Mouse (Mus musculus) MEL (cell line): ENCODE results near the gene Gsc. TPM values are rescaled to one million over a fixed set of nuclear protein-coding genes. Genes with fewer than 3 reads are reported as not detected.
A peak's percentile ranks its signal among the peaks of the same experiment; 100 is the strongest.

ENCODE experiments used
- DNase-seq: peaks from one replicate; pipeline ENCODE4 v3.0.0; 2011; ENCODE audit warnings: low read depth, low spot score
- H3K27ac ChIP-seq: 2 replicates; pipeline ENCODE4 v1.5.1; 2012; ENCODE audit warnings: low read depth, mild to moderate bottlenecking, control low read depth, low read length, moderate library complexity; ENCODE audit not compliant: control insufficient read depth
- H3K27me3 ChIP-seq, 2 experiments: fragments of 150-350 bp in 1 of 2; sonication (generic) in 1 of 2; 2 replicates each; pipeline ENCODE4 v1.6.1; 2012; ENCODE audit warnings: low read length in 2 of 2, mild to moderate bottlenecking in 2 of 2, improper control_type of control experiment in 1 of 2, moderate library complexity in 1 of 2; ENCODE audit not compliant: insufficient read depth in 2 of 2, control insufficient read depth in 1 of 2
- H3K36me3 ChIP-seq, 2 experiments: 2 replicates each; pipeline ENCODE4 v1.6.1; 2012 to 2014; ENCODE audit warnings: low read length in 2 of 2, improper control_type of control experiment in 1 of 2, inconsistent platforms in 1 of 2, mild to moderate bottlenecking in 1 of 2; ENCODE audit not compliant: insufficient read depth in 2 of 2, control insufficient read depth in 1 of 2
- H3K4me1 ChIP-seq, 2 experiments: fragments of 150-350 bp in 1 of 2; sonication (generic) in 1 of 2; 2 replicates each; pipeline ENCODE4 v1.6.1; 2012; ENCODE audit warnings: low read length in 2 of 2, improper control_type of control experiment in 1 of 2, mild to moderate bottlenecking in 1 of 2; ENCODE audit not compliant: insufficient read depth in 2 of 2, control insufficient read depth in 1 of 2
- H3K4me3 ChIP-seq, 2 experiments: fragments of 150-350 bp in 1 of 2; sonication (generic) in 1 of 2; 2 replicates each; pipeline ENCODE4 v1.5.1; 2012; ENCODE audit warnings: low read depth in 2 of 2, low read length in 2 of 2, mild to moderate bottlenecking in 2 of 2, moderate library complexity in 2 of 2, control low read depth in 1 of 2, improper control_type of control experiment in 1 of 2; ENCODE audit not compliant: control insufficient read depth in 1 of 2, insufficient read depth in 1 of 2
- H3K79me2 ChIP-seq: 2 replicates; pipeline ENCODE4 v1.6.1; 2012; ENCODE audit warnings: mild to moderate bottlenecking, low read length, moderate library complexity; ENCODE audit not compliant: control insufficient read depth, poor library complexity, insufficient read depth
- H3K9ac ChIP-seq: 2 replicates; pipeline ENCODE4 v1.6.1; 2012; ENCODE audit warnings: low read depth, mild to moderate bottlenecking, control low read depth, low read length, moderate library complexity; ENCODE audit not compliant: control insufficient read depth, poor library complexity, severe bottlenecking
- H3K9me3 ChIP-seq: fragments of 150-350 bp; sonication (generic); replicated peaks from 2 replicates; pipeline ENCODE4 v1.6.1; 2012; ENCODE audit warnings: mild to moderate bottlenecking, low read length, improper control_type of control experiment, moderate library complexity; ENCODE audit not compliant: insufficient read depth
- CHD2 ChIP-seq: IDR thresholded peaks from 2 replicates; pipeline ENCODE4 v1.6.1; 2011; ENCODE audit warnings: low read length, improper control_type of control experiment
- CTCF ChIP-seq, 3 experiments: IDR thresholded peaks in 2 of 3; conservative IDR thresholded peaks in 1 of 3; 2 replicates each; pipeline ENCODE4 v1.5.1; 2011 to 2012; ENCODE audit warnings: low read length in 3 of 3, low read depth in 2 of 3, mild to moderate bottlenecking in 2 of 3, improper control_type of control experiment in 1 of 3, inconsistent platforms in 1 of 3, mixed read lengths in 1 of 3, moderate library complexity in 1 of 3; ENCODE audit not compliant: control insufficient read depth in 1 of 3, insufficient read depth in 1 of 3, poor library complexity in 1 of 3, severe bottlenecking in 1 of 3
- GATA1 ChIP-seq: IDR thresholded peaks from 2 replicates; pipeline ENCODE4 v1.6.1; 2011; ENCODE audit warnings: low read depth, low read length, improper control_type of control experiment
- HCFC1 ChIP-seq: IDR thresholded peaks from 2 replicates; pipeline ENCODE4 v1.6.1; 2012; ENCODE audit warnings: low read depth, mild to moderate bottlenecking, inconsistent platforms, low read length, improper control_type of control experiment, moderate library complexity
- JUND ChIP-seq: IDR thresholded peaks from 2 replicates; pipeline ENCODE4 v1.6.1; 2011; ENCODE audit warnings: low read depth, mild to moderate bottlenecking, improper control_type of control experiment, low read length
- MAZ ChIP-seq: IDR thresholded peaks from 2 replicates; pipeline ENCODE4 v1.6.1; 2012; ENCODE audit warnings: low read depth, mild to moderate bottlenecking, inconsistent platforms, low read length, improper control_type of control experiment
- NRF1 ChIP-seq: IDR thresholded peaks from 2 replicates; pipeline ENCODE4 v1.6.1; 2014; ENCODE audit warnings: low read depth, mild to moderate bottlenecking, inconsistent platforms, low read length, improper control_type of control experiment, moderate library complexity; ENCODE audit not compliant: poor library complexity, insufficient read depth, severe bottlenecking
- POLR2A ChIP-seq, 2 experiments: IDR thresholded peaks; 2 replicates each; pipeline ENCODE4 v1.6.1; 2011 to 2012; ENCODE audit warnings: low read length in 2 of 2, mild to moderate bottlenecking in 2 of 2, control low read depth in 1 of 2, improper control_type of control experiment in 1 of 2, low read depth in 1 of 2, moderate library complexity in 1 of 2; ENCODE audit not compliant: control insufficient read depth in 1 of 2, insufficient read depth in 1 of 2, poor library complexity in 1 of 2
- RAD21 ChIP-seq: IDR thresholded peaks from 2 replicates; pipeline ENCODE4 v1.6.1; 2011; ENCODE audit warnings: mild to moderate bottlenecking, low read depth, low read length, improper control_type of control experiment
- RCOR1 ChIP-seq: IDR thresholded peaks from 2 replicates; pipeline ENCODE4 v1.6.1; 2012; ENCODE audit warnings: low read depth, mild to moderate bottlenecking, inconsistent platforms, low read length, improper control_type of control experiment
- SIN3A ChIP-seq: IDR thresholded peaks from 2 replicates; pipeline ENCODE4 v1.6.1; 2012; ENCODE audit warnings: low read length, improper control_type of control experiment, inconsistent platforms
- SMC3 ChIP-seq: IDR thresholded peaks from 2 replicates; pipeline ENCODE4 v1.6.1; 2011; ENCODE audit warnings: low read depth, low read length, improper control_type of control experiment
- TAL1 ChIP-seq: IDR thresholded peaks from 2 replicates; pipeline ENCODE4 v1.6.1; 2012; ENCODE audit warnings: mild to moderate bottlenecking, inconsistent platforms, low read length, moderate library complexity, mixed read lengths
- USF1 ChIP-seq: IDR thresholded peaks from 2 replicates; pipeline ENCODE4 v1.6.1; 2014; ENCODE audit warnings: low read depth, mild to moderate bottlenecking, inconsistent platforms, low read length, improper control_type of control experiment, moderate library complexity
- ZC3H11A ChIP-seq: IDR thresholded peaks from 2 replicates; pipeline ENCODE4 v1.6.1; 2012; ENCODE audit warnings: low read depth, mild to moderate bottlenecking, inconsistent platforms, low read length, improper control_type of control experiment
- ZMIZ1 ChIP-seq: IDR thresholded peaks from 2 replicates; pipeline ENCODE4 v1.6.1; 2012; ENCODE audit warnings: low read depth, mild to moderate bottlenecking, inconsistent platforms, low read length, improper control_type of control experiment, moderate library complexity
- polyA plus RNA-seq, 2 experiments: library from polyadenylated mRNA; stranded (reverse) in 1 of 2; unstranded in 1 of 2; fragments of >175 nt in 1 of 2; fragments of >200 nt in 1 of 2; gene quantifications; 2 replicates each; pipeline versions ENCODE4 v1.2.1 to v1.2.4; 2012; ENCODE audit warnings: low replicate concordance in 2 of 2, low read depth in 1 of 2; ENCODE audit not compliant: insufficient read length in 2 of 2, insufficient read depth in 1 of 2, missing spikeins in 1 of 2
- total RNA-seq: library from RNA; depleted of rRNA; stranded (reverse); fragments of 300-350 nt; gene quantifications from 2 replicates; pipeline ENCODE4 v1.2.3, GENCODE M21; 2012

Gene Gsc
- total and polyA plus RNA-seq, 3 experiments: not detected

- Histone ChIP-seq H3K27me3 (no peaks in the 10 kb centered on the region), H3K9me3 (no peaks in the 10 kb centered on the region)
- TF ChIP-seq ZMIZ1 (no peak), TAL1 (no peak), RAD21 (no peak), MAZ (no peak), GATA1 (no peak), RCOR1 (no peak), ZC3H11A (no peak), CHD2 (no peak), NRF1 (no peak), SIN3A (no peak), JUND (no peak), POLR2A (IDR thresholded peaks at IDR 0.05; ENCODE audit: control insufficient read depth in 1 of 2, insufficient read depth in 1 of 2, low read depth in 1 of 2, low read length in 2 of 2, poor library complexity in 1 of 2) (no peak), HCFC1 (no peak)
- TF ChIP-seq, all 39 proteins: peak for 0
Observed at GRCm38 (mm10) chr12:104431359-104431758, 41.8 kb downstream of the Gsc start.

GRCm38 (mm10) chr12:104426915-104427314 is 46.2 kb downstream of the Gsc start:
- DNase-seq: peak; percentile 26
- TF ChIP-seq USF1: no peak
- TF ChIP-seq GATA1: no peak
- TF ChIP-seq TAL1: no peak
- TF ChIP-seq SMC3: peak; percentile 40
- peak; percentile 30 to 67 (median 36); a peak in 5 of 6 replicates for TF ChIP-seq CTCF (IDR thresholded peaks at IDR 0.05 in 2 of 3, conservative IDR thresholded peaks at IDR 0.05 in 1 of 3; ENCODE audit: control insufficient read depth in 1 of 3, insufficient read depth in 1 of 3, low read depth in 2 of 3, low read length in 3 of 3, poor library complexity in 1 of 3, severe bottlenecking in 1 of 3)
- TF ChIP-seq RAD21: peak; percentile 11

More at GRCm38 (mm10) chr12:104431359-104431758, 41.8 kb downstream of the Gsc start:
- Histone ChIP-seq H3K9ac (no peak overlapping the region), H3K27ac (no peak overlapping the region), H3K36me3 (no peaks in the 10 kb centered on the region), H3K4me3 (no peak overlapping the region), H3K79me2 (no peaks in the 10 kb centered on the region), H3K4me1 (no peaks in the 10 kb centered on the region)
- DNase-seq: no peak

GRCm38 (mm10) chr12:104425591-104425990 is 47.5 kb downstream of the Gsc start:
- no peak for DNase-seq
- Histone ChIP-seq H3K27ac (no peak overlapping the region), H3K27me3 (no peaks in the 10 kb centered on the region), H3K79me2 (no peaks in the 10 kb centered on the region), H3K9ac (no peak overlapping the region)
- TF ChIP-seq CTCF (IDR thresholded peaks at IDR 0.05 in 2 of 3, conservative IDR thresholded peaks at IDR 0.05 in 1 of 3; ENCODE audit: control insufficient read depth in 1 of 3, insufficient read depth in 1 of 3, low read depth in 2 of 3, low read length in 3 of 3, poor library complexity in 1 of 3, severe bottlenecking in 1 of 3): no peak
- TF ChIP-seq MAZ: no peak
- TF ChIP-seq, all 39 proteins: peak for 0
- no peaks in the 10 kb centered on the region for H3K4me1 ChIP-seq
- H3K4me3 ChIP-seq: no peak overlapping the region
- no peaks in the 10 kb centered on the region for H3K9me3 ChIP-seq
- no peaks in the 10 kb centered on the region for H3K36me3 ChIP-seq

More at GRCm38 (mm10) chr12:104426915-104427314, 46.2 kb downstream of the Gsc start:
- Histone ChIP-seq H3K27ac (no peak overlapping the region), H3K9me3 (no peaks in the 10 kb centered on the region), H3K9ac (no peak overlapping the region), H3K4me3 (no peak overlapping the region), H3K4me1 (no peaks in the 10 kb centered on the region), H3K36me3 (no peaks in the 10 kb centered on the region), H3K27me3 (no peaks in the 10 kb centered on the region), H3K79me2 (no peaks in the 10 kb centered on the region)
